Mouse (Mus musculus): Measurements from ENCODE around the gene Aplp1. TPM values are rescaled to one million over a fixed set of nuclear protein-coding genes. Genes with fewer than 3 reads are reported as not detected.

Gene Aplp1
- total and polyA plus RNA-seq, 2 experiments from 2014 or later, result 3.6 to 4.2 TPM

GRCm38 (mm10) chr7:30409789-30410188 lies 35.5 kb downstream of the Aplp1 start:
- no peak overlapping the region for H3K4me2 ChIP-seq (ENCODE audit: low read depth, low read length)

GRCm38 (mm10) chr7:30408639-30409038 lies 36.7 kb downstream of the Aplp1 start:
- TF ChIP-seq EP300 (IDR thresholded peaks at IDR 0.05; ENCODE audit: low read depth), result no peak
- TF ChIP-seq CTCF (IDR thresholded peaks at IDR 0.05; ENCODE audit: low read depth), result no peak
- no peak overlapping the region for H3K9ac ChIP-seq (replicated peaks; ENCODE audit: low read depth, low read length)
- no peak overlapping the region for H3K27ac ChIP-seq (ENCODE audit: low read depth)
- no peak for DNase-seq (ENCODE audit: low spot score)
- H3K36me3 ChIP-seq (replicated peaks; ENCODE audit: control insufficient read depth, insufficient read depth, low read length), result no peaks in the 10 kb centered on the region
- no peaks in the 10 kb centered on the region for H3K9me3 ChIP-seq (replicated peaks; ENCODE audit: control insufficient read depth, low read length)
- 73% methylated on average over 3 of the region's 3 CpGs for WGBS
- no peaks in the 10 kb centered on the region for H3K4me1 ChIP-seq (ENCODE audit: control insufficient read depth, insufficient read depth)
- no peak overlapping the region for H3K4me2 ChIP-seq (ENCODE audit: low read depth, low read length)
- no peaks in the 10 kb centered on the region; the same call in 1 of the 2 replicates for H3K27me3 ChIP-seq (ENCODE audit: control insufficient read depth, insufficient read depth, low read length)
- H3K4me3 ChIP-seq (ENCODE audit: low read depth, low read length), result no peak overlapping the region
- no peak for ATAC-seq (ENCODE audit: insufficient read depth, low read depth)

More at GRCm38 (mm10) chr7:30409789-30410188, 35.5 kb downstream of the Aplp1 start:
- no peak overlapping the region for H3K4me3 ChIP-seq (ENCODE audit: low read depth, low read length)
- H3K9me3 ChIP-seq (replicated peaks; ENCODE audit: control insufficient read depth, low read length), result no peaks in the 10 kb centered on the region
- ATAC-seq (ENCODE audit: insufficient read depth, low read depth), result no peak
- H3K4me1 ChIP-seq (ENCODE audit: control insufficient read depth, insufficient read depth), result no peaks in the 10 kb centered on the region
- DNase-seq (ENCODE audit: low spot score), result no peak
- no peaks in the 10 kb centered on the region; the same call in 1 of the 2 replicates for H3K27me3 ChIP-seq (ENCODE audit: control insufficient read depth, insufficient read depth, low read length)
- H3K27ac ChIP-seq (ENCODE audit: low read depth), result no peak overlapping the region
- no peaks in the 10 kb centered on the region for H3K36me3 ChIP-seq (replicated peaks; ENCODE audit: control insufficient read depth, insufficient read depth, low read length)
- 56% methylated on average over 2 of the region's 2 CpGs for WGBS
- no peak overlapping the region for H3K9ac ChIP-seq (replicated peaks; ENCODE audit: low read depth, low read length)
- TF ChIP-seq CTCF (IDR thresholded peaks at IDR 0.05; ENCODE audit: low read depth) (no peak), EP300 (IDR thresholded peaks at IDR 0.05; ENCODE audit: low read depth) (no peak)

- no peaks in the 10 kb centered on the region for H3K9me3 ChIP-seq (replicated peaks; ENCODE audit: control insufficient read depth, low read length)
- WGBS, result 52% methylated on average over 4 of the region's 4 CpGs
- H3K36me3 ChIP-seq (replicated peaks; ENCODE audit: control insufficient read depth, insufficient read depth, low read length), result no peaks in the 10 kb centered on the region
- DNase-seq (ENCODE audit: low spot score) (no peak), ATAC-seq (ENCODE audit: insufficient read depth, low read depth) (no peak)
- H3K4me3 ChIP-seq (ENCODE audit: low read depth, low read length), result no peak overlapping the region
- H3K27ac ChIP-seq (ENCODE audit: low read depth), result no peak overlapping the region
- H3K4me1 ChIP-seq (ENCODE audit: control insufficient read depth, insufficient read depth), result no peaks in the 10 kb centered on the region
- no peak overlapping the region for H3K4me2 ChIP-seq (ENCODE audit: low read depth, low read length)
- H3K9ac ChIP-seq (replicated peaks; ENCODE audit: low read depth, low read length), result no peak overlapping the region
- TF ChIP-seq EP300 (IDR thresholded peaks at IDR 0.05; ENCODE audit: low read depth), result no peak
- TF ChIP-seq CTCF (IDR thresholded peaks at IDR 0.05; ENCODE audit: low read depth), result no peak
- H3K27me3 ChIP-seq (ENCODE audit: control insufficient read depth, insufficient read depth, low read length), result no peaks in the 10 kb centered on the region
Observed at GRCm38 (mm10) chr7:30402343-30402742, 43.0 kb downstream of the Aplp1 start.

GRCm38 (mm10) chr7:30399671-30400070 lies 45.7 kb downstream of the Aplp1 start:
- ATAC-seq (ENCODE audit: insufficient read depth, low read depth) (no peak), DNase-seq (ENCODE audit: low spot score) (no peak)
- TF ChIP-seq EP300 (IDR thresholded peaks at IDR 0.05; ENCODE audit: low read depth) (no peak), CTCF (IDR thresholded peaks at IDR 0.05; ENCODE audit: low read depth) (no peak)
- 42% methylated on average over 7 of the region's 7 CpGs for WGBS
- H3K4me1 ChIP-seq (ENCODE audit: control insufficient read depth, insufficient read depth), result no peaks in the 10 kb centered on the region
- H3K4me2 ChIP-seq (ENCODE audit: low read depth, low read length), result no peak overlapping the region
- H3K4me3 ChIP-seq (ENCODE audit: low read depth, low read length), result no peak overlapping the region
- H3K9me3 ChIP-seq (replicated peaks; ENCODE audit: control insufficient read depth, low read length), result no peaks in the 10 kb centered on the region
- H3K9ac ChIP-seq (replicated peaks; ENCODE audit: low read depth, low read length), result no peak overlapping the region
- no peaks in the 10 kb centered on the region for H3K27me3 ChIP-seq (ENCODE audit: control insufficient read depth, insufficient read depth, low read length)
- no peaks in the 10 kb centered on the region for H3K36me3 ChIP-seq (replicated peaks; ENCODE audit: control insufficient read depth, insufficient read depth, low read length)
- H3K27ac ChIP-seq (ENCODE audit: low read depth), result no peak overlapping the region

- ATAC-seq (ENCODE audit: insufficient read depth, low read depth), result no peak
- WGBS, result 33% methylated on average over 2 of the region's 2 CpGs
- Histone ChIP-seq H3K9ac (replicated peaks; ENCODE audit: low read depth, low read length) (no peak overlapping the region), H3K9me3 (replicated peaks; ENCODE audit: control insufficient read depth, low read length) (no peaks in the 10 kb centered on the region), H3K4me2 (ENCODE audit: low read depth, low read length) (no peak overlapping the region), H3K4me3 (ENCODE audit: low read depth, low read length) (no peak overlapping the region), H3K4me1 (ENCODE audit: control insufficient read depth, insufficient read depth) (no peaks in the 10 kb centered on the region), H3K27ac (ENCODE audit: low read depth) (peak overlapping the region; percentile 82; the same call in 1 of the 2 replicates), H3K36me3 (replicated peaks; ENCODE audit: control insufficient read depth, insufficient read depth, low read length) (no peaks in the 10 kb centered on the region), H3K27me3 (ENCODE audit: control insufficient read depth, insufficient read depth, low read length) (no peaks in the 10 kb centered on the region)
- TF ChIP-seq CTCF (IDR thresholded peaks at IDR 0.05; ENCODE audit: low read depth), result peak; percentile 16; the same call in 1 of the 2 replicates
- no peak for TF ChIP-seq EP300 (IDR thresholded peaks at IDR 0.05; ENCODE audit: low read depth)
- no peak for DNase-seq (ENCODE audit: low spot score)
Observed at GRCm38 (mm10) chr7:30394871-30395270, 50.5 kb downstream of the Aplp1 start.

GRCm38 (mm10) chr7:30394379-30394778 lies 51.0 kb downstream of the Aplp1 start:
- Histone ChIP-seq H3K27me3 (ENCODE audit: control insufficient read depth, insufficient read depth, low read length) (no peaks in the 10 kb centered on the region), H3K36me3 (replicated peaks; ENCODE audit: control insufficient read depth, insufficient read depth, low read length) (no peaks in the 10 kb centered on the region), H3K4me2 (ENCODE audit: low read depth, low read length) (peak overlapping the region; percentile 1; the same call in 1 of the 2 replicates), H3K4me3 (ENCODE audit: low read depth, low read length) (no peak overlapping the region), H3K9ac (replicated peaks; ENCODE audit: low read depth, low read length) (no peak overlapping the region), H3K9me3 (replicated peaks; ENCODE audit: control insufficient read depth, low read length) (no peaks in the 10 kb centered on the region), H3K27ac (ENCODE audit: low read depth) (peak overlapping the region; percentile 82), H3K4me1 (ENCODE audit: control insufficient read depth, insufficient read depth) (no peaks in the 10 kb centered on the region)
- WGBS, result 40% methylated on average over 11 of the region's 11 CpGs
- TF ChIP-seq EP300 (IDR thresholded peaks at IDR 0.05; ENCODE audit: low read depth) (no peak), CTCF (IDR thresholded peaks at IDR 0.05; ENCODE audit: low read depth) (no peak)
- DNase-seq (ENCODE audit: low spot score), result peak; percentile 56
- peak; percentile 66 for ATAC-seq (ENCODE audit: insufficient read depth, low read depth)
